Mouse (Mus musculus) hindbrain, embryonic 13.5 days (tissue): ENCODE data around the gene Slc24a1. TPM values are rescaled to one million over a fixed set of nuclear protein-coding genes. Genes with fewer than 3 reads are reported as not detected.
A peak's percentile ranks its signal among the peaks of the same experiment; 100 is the strongest.
"Not testable (repeated sequence)": the region's sequence is repeated elsewhere in the genome, so short reads cannot be mapped to it uniquely, and the experiment has no call there.

ENCODE experiments used
- ATAC-seq: fragments of 200-750 bp; cut with Nextera tagmentation; 2 replicates; pipeline ENCODE4 v1.8.0; 2017; ENCODE audit warnings: moderate TSS enrichment; ENCODE audit not compliant: low FRiP score
- H3K27ac ChIP-seq: fragments of 300-500 bp; sonication (generic); 2 replicates; pipeline ENCODE4 v1.5.1; 2015; ENCODE audit warnings: inconsistent platforms, mild to moderate bottlenecking, moderate library complexity
- H3K27me3 ChIP-seq: fragments of 300-500 bp; sonication (generic); 2 replicates; pipeline ENCODE4 v1.6.1; 2015; ENCODE audit warnings: mild to moderate bottlenecking, inconsistent platforms
- H3K36me3 ChIP-seq: fragments of 300-500 bp; sonication (generic); 2 replicates; pipeline ENCODE4 v1.6.1; 2015; ENCODE audit warnings: mild to moderate bottlenecking, inconsistent platforms
- H3K4me1 ChIP-seq: fragments of 300-500 bp; sonication (generic); replicated peaks from 2 replicates; pipeline ENCODE4 v1.6.1; 2015; ENCODE audit warnings: inconsistent platforms
- H3K4me2 ChIP-seq: fragments of 300-500 bp; sonication (generic); 2 replicates; pipeline ENCODE4 v1.6.1; 2015; ENCODE audit warnings: inconsistent platforms, mild to moderate bottlenecking, moderate library complexity
- H3K4me3 ChIP-seq: fragments of 300-500 bp; sonication (generic); 2 replicates; pipeline ENCODE4 v1.5.1; 2015; ENCODE audit warnings: mild to moderate bottlenecking, inconsistent platforms
- H3K9ac ChIP-seq: fragments of 300-500 bp; sonication (generic); 2 replicates; pipeline ENCODE4 v1.6.1; 2015; ENCODE audit warnings: mild to moderate bottlenecking, inconsistent platforms
- H3K9me3 ChIP-seq: fragments of 300-500 bp; sonication (generic); 2 replicates; pipeline ENCODE4 v1.6.1; 2016; ENCODE audit warnings: inconsistent platforms
- WGBS: fragments of 180-500 bp; shearing (Covaris S2); methylation state at CpG from one replicate; pipeline ENCODE4 v1.1.7; 2015; 5-methylcytosine and 5-hydroxymethylcytosine counted together
- polyA plus RNA-seq: library from polyadenylated mRNA; unstranded; fragments of >200 nt; fragmentation: Nextera tagmentation; extraction: Ambion mirVana; gene quantifications from 2 replicates; pipeline ENCODE4 v1.2.1, GENCODE M21; 2015

Gene Slc24a1
- polyA plus RNA-seq, result 0.05 and 0.10 TPM in 2 replicates

GRCm38 (mm10) chr9:64951161-64951657, at the start of gene Slc24a1:
TSS of gene Slc24a1 (minus strand) at chr9:64951607.
- Histone ChIP-seq H3K27me3 (peaks cover 44% of the 10 kb centered on the region; the same call in 1 of the 2 replicates), H3K4me2 (no peak within 1 kb of the TSS), H3K4me1 (0 out of 2 replicates have a peak, but pooled peaks cover 4% of the 10 kb centered on the region), H3K36me3 (no peaks in the 10 kb centered on the region), H3K27ac (no peak within 1 kb of the TSS), H3K9me3 (no peaks in the 10 kb centered on the region), H3K9ac (no peak within 1 kb of the TSS), H3K4me3 (no peak within 1 kb of the TSS)
- ATAC-seq, result no peak
- WGBS, result 43% methylated on average over 11 of the region's 11 CpGs

DNA sequence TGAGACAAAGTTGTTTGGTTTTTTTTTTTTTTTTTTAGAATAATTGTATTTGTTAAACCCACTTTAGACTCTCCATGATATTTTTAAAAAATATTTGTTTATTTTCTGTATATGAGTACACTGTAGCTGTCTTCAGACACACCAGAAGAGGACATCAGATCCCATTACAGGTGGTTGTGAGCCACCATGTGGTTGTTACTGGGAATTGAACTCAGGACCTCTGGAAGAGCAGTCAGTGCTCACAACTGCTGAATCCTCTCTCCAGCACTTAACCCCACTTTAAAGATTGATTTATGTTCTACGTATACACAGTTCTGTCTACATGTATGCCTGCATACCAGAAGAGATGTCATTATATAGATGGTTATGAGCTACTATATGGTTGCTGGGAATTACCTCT, 44.1 kb upstream of the Slc24a1 start:
- not testable (repeated sequence) for H3K9ac ChIP-seq

DNA sequence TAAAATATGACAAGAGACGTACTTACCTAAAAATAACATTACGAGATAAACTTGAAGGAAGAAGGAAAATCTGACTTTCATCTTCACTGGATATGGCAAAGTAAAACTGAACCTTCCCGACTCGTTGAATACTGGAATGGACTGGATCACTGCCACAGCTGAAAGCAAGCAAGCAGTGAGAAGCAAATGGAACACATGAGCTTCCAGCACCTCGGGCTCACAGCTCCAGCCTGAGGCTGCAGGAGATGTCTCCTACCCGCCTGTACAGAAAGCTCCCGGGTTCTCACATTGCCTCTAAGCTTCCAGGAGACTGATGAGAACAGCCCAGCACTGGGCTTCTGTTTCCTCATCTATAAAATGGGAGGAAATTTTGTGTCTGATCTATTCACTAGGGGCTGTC, 38.9 kb upstream of the Slc24a1 start:
- no peak for ATAC-seq
- Histone ChIP-seq H3K4me3 (no peak overlapping the region), H3K4me1 (no peaks in the 10 kb centered on the region), H3K9me3 (no peaks in the 10 kb centered on the region), H3K4me2 (no peak overlapping the region), H3K27ac (no peak overlapping the region), H3K36me3 (peaks cover 91% of the 10 kb centered on the region), H3K9ac (no peak overlapping the region), H3K27me3 (no peaks in the 10 kb centered on the region)
- WGBS, result 92% methylated on average over 7 of the region's 7 CpGs

More for the DNA sequence above, 44.1 kb upstream of the Slc24a1 start:
- not testable (repeated sequence) for H3K27ac ChIP-seq, H3K27me3 ChIP-seq, H3K9me3 ChIP-seq, H3K4me2 ChIP-seq, H3K4me3 ChIP-seq, H3K4me1 ChIP-seq, ATAC-seq
- 97% methylated on average over 1 of the region's 1 CpGs for WGBS
- H3K36me3 ChIP-seq, result peaks cover 83% of the 10 kb centered on the region

DNA sequence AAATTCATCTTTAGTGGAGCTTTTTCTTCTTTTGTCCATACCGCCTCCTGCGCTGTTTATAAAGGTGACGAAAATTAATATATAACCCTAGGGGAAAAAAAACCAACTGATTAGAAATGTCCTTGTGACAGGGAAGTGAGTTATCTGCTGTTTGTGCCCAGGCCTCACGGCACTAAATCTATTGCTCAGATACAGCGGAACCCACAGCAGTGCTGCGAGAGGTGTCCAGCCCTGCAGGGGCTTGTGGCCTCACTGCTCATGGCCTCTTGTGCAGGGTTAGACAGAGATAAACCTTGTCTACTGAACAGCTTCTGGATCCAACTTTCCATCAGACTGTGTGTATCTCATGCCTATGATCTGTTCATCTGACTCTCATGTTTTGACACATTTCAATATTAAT, 37.0 kb upstream of the Slc24a1 start:
- Histone ChIP-seq H3K4me2 (no peak overlapping the region), H3K36me3 (peaks cover 92% of the 10 kb centered on the region), H3K27me3 (no peaks in the 10 kb centered on the region), H3K4me1 (no peaks in the 10 kb centered on the region), H3K27ac (no peak overlapping the region), H3K9me3 (no peaks in the 10 kb centered on the region), H3K4me3 (no peak overlapping the region), H3K9ac (no peak overlapping the region)
- 95% methylated on average over 6 of the region's 6 CpGs for WGBS
- no peak for ATAC-seq

DNA sequence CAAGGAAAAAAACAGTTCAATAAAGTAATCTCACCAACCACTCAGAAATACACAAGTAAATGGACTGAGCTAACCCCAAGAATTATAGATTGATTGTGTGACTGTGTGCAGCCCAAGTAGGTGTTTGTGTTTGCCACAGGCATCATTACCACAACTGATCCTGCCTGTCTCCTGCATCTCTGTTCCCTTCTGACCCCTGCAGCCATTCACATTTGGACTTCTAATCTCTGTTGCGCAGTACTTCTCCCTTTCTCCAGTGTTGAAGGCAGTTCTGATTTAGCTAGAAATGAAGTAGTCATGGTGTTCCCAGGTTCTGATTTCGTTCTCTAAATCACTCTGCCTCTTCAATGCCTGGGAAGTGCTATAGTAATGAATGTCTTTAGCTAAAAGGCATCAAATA, 36.2 kb upstream of the Slc24a1 start:
- Histone ChIP-seq H3K9me3 (no peaks in the 10 kb centered on the region), H3K27me3 (no peaks in the 10 kb centered on the region), H3K4me3 (no peak overlapping the region), H3K4me2 (no peak overlapping the region), H3K9ac (no peak overlapping the region), H3K36me3 (peaks cover 91% of the 10 kb centered on the region), H3K27ac (no peak overlapping the region), H3K4me1 (no peaks in the 10 kb centered on the region)
- ATAC-seq, result no peak
- 94% methylated on average over 2 of the region's 2 CpGs for WGBS

GRCm38 (mm10) chr9:64985807-64986206, 34.4 kb upstream of the Slc24a1 start:
- Histone ChIP-seq H3K27ac (no peak overlapping the region), H3K4me2 (no peak overlapping the region), H3K4me3 (no peak overlapping the region), H3K9ac (no peak overlapping the region), H3K27me3 (no peaks in the 10 kb centered on the region), H3K9me3 (no peaks in the 10 kb centered on the region), H3K4me1 (no peaks in the 10 kb centered on the region), H3K36me3 (peaks cover 95% of the 10 kb centered on the region)
- no peak for ATAC-seq
- 90% methylated on average over 9 of the region's 9 CpGs for WGBS

DNA sequence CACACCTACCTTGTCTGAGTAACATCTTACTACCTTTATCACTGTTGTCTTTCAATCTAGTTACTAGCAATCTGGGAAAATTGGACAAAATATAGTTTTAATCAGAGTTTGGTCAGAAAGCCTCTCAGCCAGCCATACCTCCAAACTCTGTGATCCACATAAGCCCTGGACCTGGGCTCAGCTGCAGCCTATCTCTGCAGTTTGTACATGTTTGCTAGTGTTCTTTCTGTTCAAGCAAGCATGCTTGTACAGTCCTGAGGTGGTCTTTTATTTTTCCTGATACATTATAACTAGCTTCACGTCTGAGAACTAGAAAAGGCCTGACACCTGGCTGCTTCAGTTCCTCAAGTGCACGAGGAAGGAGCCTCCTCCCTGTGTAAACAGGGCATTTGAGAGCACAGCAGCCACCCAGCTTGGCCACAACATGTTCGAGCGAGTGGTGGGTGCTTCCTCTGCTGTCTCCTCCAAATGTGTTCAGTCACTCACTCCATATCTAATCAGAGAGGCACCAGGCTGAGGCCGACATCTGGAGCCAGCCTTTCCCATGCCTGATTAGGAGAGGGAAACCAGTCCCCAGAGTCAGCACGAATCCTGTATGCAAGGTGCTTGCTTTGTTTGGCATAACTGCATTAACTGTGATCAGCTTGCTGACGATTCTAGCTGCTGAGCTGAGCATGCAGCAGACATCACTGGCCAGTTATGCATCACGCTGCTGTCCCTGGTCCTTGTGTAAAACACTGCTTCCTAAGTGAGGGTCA, 33.8 kb upstream of the Slc24a1 start:
- H3K9ac ChIP-seq, result no peak overlapping the region
- no peaks in the 10 kb centered on the region for H3K27me3 ChIP-seq
- 87% methylated on average over 8 of the region's 8 CpGs for WGBS
- no peak overlapping the region for H3K4me2 ChIP-seq
- no peak overlapping the region; the same call in 1 of the 2 replicates for H3K27ac ChIP-seq
- no peak for ATAC-seq
- H3K4me1 ChIP-seq, result no peaks in the 10 kb centered on the region
- H3K9me3 ChIP-seq, result no peaks in the 10 kb centered on the region
- H3K36me3 ChIP-seq, result peaks cover 95% of the 10 kb centered on the region
- H3K4me3 ChIP-seq, result no peak overlapping the region

GRCm38 (mm10) chr9:64981904-64982303, 30.5 kb upstream of the Slc24a1 start:
- peaks cover 95% of the 10 kb centered on the region for H3K36me3 ChIP-seq

GRCm38 (mm10) chr9:64980548-64980947, 29.1 kb upstream of the Slc24a1 start:
- no peak overlapping the region for H3K9ac ChIP-seq
- no peaks in the 10 kb centered on the region for H3K4me1 ChIP-seq
- H3K4me3 ChIP-seq, result no peak overlapping the region
- 83% methylated on average over 3 of the region's 3 CpGs for WGBS
- no peak for ATAC-seq
- peaks cover 95% of the 10 kb centered on the region for H3K36me3 ChIP-seq
- no peak overlapping the region for H3K4me2 ChIP-seq
- H3K27me3 ChIP-seq, result no peaks in the 10 kb centered on the region
- no peaks in the 10 kb centered on the region for H3K9me3 ChIP-seq
- H3K27ac ChIP-seq, result no peak overlapping the region

More at GRCm38 (mm10) chr9:64981904-64982303, 30.5 kb upstream of the Slc24a1 start:
- Histone ChIP-seq H3K4me3 (no peak overlapping the region), H3K9ac (no peak overlapping the region), H3K27ac (no peak overlapping the region), H3K4me1 (no peaks in the 10 kb centered on the region), H3K4me2 (no peak overlapping the region), H3K27me3 (no peaks in the 10 kb centered on the region), H3K9me3 (no peaks in the 10 kb centered on the region)
- WGBS, result 84% methylated on average over 1 of the region's 1 CpGs
- ATAC-seq, result no peak

GRCm38 (mm10) chr9:64960978-64961320, 9.5 kb upstream of the Slc24a1 start:
- ATAC-seq, result no peak
- H3K4me3 ChIP-seq, result peak overlapping the region; percentile 49
- peaks cover 24% of the 10 kb centered on the region for H3K36me3 ChIP-seq
- H3K4me1 ChIP-seq, result peaks cover 18% of the 10 kb centered on the region
- under 1% methylated on average over 16 of the region's 17 CpGs for WGBS
- H3K27me3 ChIP-seq, result no peaks in the 10 kb centered on the region
- no peaks in the 10 kb centered on the region for H3K9me3 ChIP-seq
- peak overlapping the region; percentile 83 for H3K27ac ChIP-seq
- peak overlapping the region; percentile 77 for H3K9ac ChIP-seq
- peak overlapping the region; percentile 70 for H3K4me2 ChIP-seq

DNA sequence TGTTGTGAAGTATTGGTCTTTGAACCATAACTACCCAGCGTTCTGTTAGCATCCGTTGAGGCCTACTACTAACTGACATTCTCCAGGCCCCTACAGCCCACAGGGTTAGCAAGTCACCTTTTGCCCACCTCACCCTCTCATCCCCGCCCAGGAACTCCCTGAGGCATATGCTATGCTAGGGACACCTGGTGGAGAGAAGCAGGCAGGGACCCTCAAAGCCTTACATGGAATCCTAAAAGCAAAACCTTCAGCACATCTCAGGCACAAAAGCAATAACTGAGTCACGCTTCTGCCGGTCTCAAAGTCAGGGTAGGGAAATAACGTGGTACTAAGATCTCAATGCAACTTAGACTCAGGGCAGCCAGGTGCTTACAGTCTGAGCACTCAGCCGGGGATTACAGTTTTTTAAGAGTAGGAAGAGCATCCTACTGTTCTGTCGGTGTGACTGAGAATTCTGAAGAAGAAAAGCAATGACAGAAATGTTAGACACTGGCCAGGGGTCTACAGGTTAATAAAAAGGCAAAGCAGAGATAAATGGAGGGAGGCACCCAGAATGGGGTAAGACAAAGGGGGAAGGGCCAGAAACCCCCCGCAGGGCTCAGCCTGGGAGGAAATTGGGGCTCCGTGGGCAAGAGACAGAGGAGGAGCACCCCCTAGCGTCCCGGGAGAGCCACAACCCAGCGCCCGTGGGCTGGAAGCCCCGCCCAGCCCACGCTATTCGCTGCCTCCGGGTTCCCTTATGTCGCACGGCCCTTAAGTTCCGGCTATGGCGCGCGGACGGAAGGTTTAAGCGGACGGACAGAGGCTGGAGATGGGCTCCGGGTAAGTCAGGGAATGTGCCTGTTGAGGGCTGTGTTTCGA, 8.9 kb upstream of the Slc24a1 start, which contains the start of gene Ints14:
Gene Ints14, plus strand, starts transcription at position 789 of the 861 bp plus-strand sequence.
- Histone ChIP-seq H3K4me3 (peak within 1 kb of the TSS; percentile 49), H3K9me3 (no peaks in the 10 kb centered on the region), H3K4me2 (peak within 1 kb of the TSS; percentile 70), H3K27me3 (no peaks in the 10 kb centered on the region), H3K9ac (peak within 1 kb of the TSS; percentile 77), H3K36me3 (peaks cover 18% of the 10 kb centered on the region), H3K27ac (peak within 1 kb of the TSS; percentile 83), H3K4me1 (peaks cover 18% of the 10 kb centered on the region)
- ATAC-seq, result peak; percentile 97
- WGBS, result 6% methylated on average over 29 of the region's 29 CpGs

DNA sequence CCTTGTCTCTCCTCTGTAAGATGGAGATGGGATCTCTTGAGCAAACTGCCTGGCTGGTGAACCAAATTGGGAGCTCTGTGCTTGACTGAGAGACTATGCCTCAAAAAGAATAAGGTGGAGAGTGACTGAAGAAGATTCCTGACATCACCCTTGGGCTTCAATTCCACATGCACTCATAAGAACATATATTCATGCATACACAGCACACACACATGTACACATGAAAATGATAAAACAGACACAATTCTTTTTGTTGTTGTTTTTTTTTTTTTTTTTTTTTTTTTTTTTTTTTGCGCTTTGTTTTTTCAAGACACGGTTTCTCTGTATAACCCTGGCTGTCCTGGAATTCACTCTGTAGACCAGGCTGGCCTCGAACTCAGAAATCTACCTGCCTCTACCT, 5.9 kb upstream of the Slc24a1 start:
- Histone ChIP-seq H3K36me3 (peaks cover under 1% of the 10 kb centered on the region), H3K9ac (no peak overlapping the region), H3K4me1 (peaks cover 18% of the 10 kb centered on the region), H3K4me3 (no peak overlapping the region), H3K27ac (no peak overlapping the region), H3K4me2 (no peak overlapping the region), H3K27me3 (peaks cover 9% of the 10 kb centered on the region; the same call in 1 of the 2 replicates), H3K9me3 (no peaks in the 10 kb centered on the region)
- WGBS, result 87% methylated on average over 3 of the region's 3 CpGs
- ATAC-seq, result no peak
